Mouse (Mus musculus) hindbrain, embryonic 15.5 days (tissue): ENCODE results near the gene Sf3a3. TPM values are rescaled to one million over a fixed set of nuclear protein-coding genes. Genes with fewer than 3 reads are reported as not detected.
"Not testable (repeated sequence)": the region's sequence is repeated elsewhere in the genome, so short reads cannot be mapped to it uniquely, and the experiment has no call there.

Experiments
- ATAC-seq: fragments of 200-750 bp; cut with Nextera tagmentation; 2 replicates; pipeline ENCODE4 v1.8.0; 2017; ENCODE audit warnings: low read depth, moderate number of reproducible peaks, moderate TSS enrichment; ENCODE audit not compliant: low FRiP score
- H3K27ac ChIP-seq: fragments of 300-500 bp; sonication (generic); replicated peaks from 2 replicates; pipeline ENCODE4 v1.5.1; 2015; ENCODE audit warnings: mild to moderate bottlenecking, inconsistent platforms
- H3K27me3 ChIP-seq: fragments of 300-500 bp; sonication (generic); 2 replicates; pipeline ENCODE4 v1.6.1; 2015; ENCODE audit warnings: control low read depth, inconsistent platforms
- H3K36me3 ChIP-seq: fragments of 300-500 bp; sonication (generic); 2 replicates; pipeline ENCODE4 v1.6.1; 2015; ENCODE audit warnings: control low read depth, inconsistent platforms
- H3K4me1 ChIP-seq: fragments of 300-500 bp; sonication (generic); replicated peaks from 2 replicates; pipeline ENCODE4 v1.6.1; 2015; ENCODE audit warnings: control low read depth, inconsistent platforms
- H3K4me2 ChIP-seq: fragments of 300-500 bp; sonication (generic); 2 replicates; pipeline ENCODE4 v1.6.1; 2015; ENCODE audit warnings: moderate library complexity, mild to moderate bottlenecking, inconsistent platforms
- H3K4me3 ChIP-seq: fragments of 300-500 bp; sonication (generic); 2 replicates; pipeline ENCODE4 v1.5.1; 2015; ENCODE audit warnings: mild to moderate bottlenecking, inconsistent platforms
- H3K9ac ChIP-seq: fragments of 300-500 bp; sonication (generic); 2 replicates; pipeline ENCODE4 v1.6.1; 2015; ENCODE audit warnings: inconsistent platforms
- H3K9me3 ChIP-seq: fragments of 300-500 bp; sonication (generic); 2 replicates; pipeline ENCODE4 v1.6.1; 2016; ENCODE audit warnings: control low read depth, inconsistent platforms
- WGBS: fragments of 180-500 bp; shearing (Covaris S2); methylation state at CpG from one replicate; pipeline ENCODE4 v1.1.7; 2015; 5-methylcytosine and 5-hydroxymethylcytosine counted together
- polyA plus RNA-seq: library from polyadenylated mRNA; unstranded; fragments of >200 nt; fragmentation: Nextera tagmentation; extraction: Ambion mirVana; gene quantifications from 2 replicates; pipeline ENCODE4 v1.2.1, GENCODE M21; 2015

The Sf3a3 gene
- polyA plus RNA-seq, 1 experiment from 2014 or later, result 96.2 TPM

DNA sequence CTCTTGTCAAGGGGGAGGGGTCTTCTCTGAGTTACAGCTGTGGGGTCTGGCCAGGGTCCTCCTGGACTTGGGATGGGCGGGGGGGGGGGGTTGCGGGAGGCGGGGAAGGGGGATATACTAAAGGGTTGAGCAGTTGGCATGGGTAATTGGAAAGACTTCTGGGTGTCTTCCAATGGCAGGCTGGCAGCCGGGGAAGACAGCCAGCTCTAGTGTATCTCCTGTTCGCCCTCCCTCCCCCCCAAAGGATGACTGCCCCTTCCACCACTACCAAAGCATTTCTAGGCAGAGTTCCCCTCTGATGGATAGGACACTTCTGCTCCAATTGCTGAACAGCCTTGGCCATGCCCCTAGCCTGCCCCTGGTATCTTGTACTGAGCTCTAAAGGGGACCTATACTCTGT lies 12.7 kb upstream of the Sf3a3 start:
- H3K27me3 ChIP-seq, result peaks cover 18% of the 10 kb centered on the region
- no peak overlapping the region for H3K9ac ChIP-seq
- H3K9me3 ChIP-seq, result no peaks in the 10 kb centered on the region
- H3K4me3 ChIP-seq, result no peak overlapping the region
- 0 out of 2 replicates have a peak, but pooled peaks have one; percentile 25 for ATAC-seq
- no peak overlapping the region; the same call in 1 of the 2 replicates for H3K27ac ChIP-seq
- H3K4me2 ChIP-seq, result peak overlapping the region; percentile 97
- H3K4me1 ChIP-seq, result peaks cover 39% of the 10 kb centered on the region
- H3K36me3 ChIP-seq, result no peaks in the 10 kb centered on the region
- WGBS, result 59% methylated on average over 2 of the region's 5 CpGs

DNA sequence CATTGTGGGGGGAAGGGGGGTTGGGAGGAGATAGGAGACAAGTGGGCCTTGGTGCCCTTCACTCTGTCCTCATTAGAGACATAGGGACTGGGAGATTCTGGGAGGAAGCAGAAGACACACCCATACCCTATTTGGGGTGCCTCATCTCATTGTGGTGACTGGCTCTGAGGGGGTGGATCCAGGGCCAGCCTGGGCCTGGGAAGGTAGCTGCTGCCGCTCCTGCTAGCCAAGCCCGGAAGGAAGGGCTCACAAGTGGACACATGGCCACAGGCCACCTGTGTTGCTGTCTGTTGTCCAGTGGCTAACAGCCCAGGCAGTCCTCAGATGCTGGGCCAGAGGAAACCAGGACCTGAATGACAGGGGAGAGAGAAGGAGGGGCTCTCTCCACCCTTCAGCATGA lies 11.2 kb upstream of the Sf3a3 start:
- H3K9ac ChIP-seq, result no peak overlapping the region
- no peak overlapping the region for H3K4me2 ChIP-seq
- peaks cover 16% of the 10 kb centered on the region for H3K27me3 ChIP-seq
- H3K9me3 ChIP-seq, result no peaks in the 10 kb centered on the region
- H3K27ac ChIP-seq, result no peak overlapping the region
- no peak overlapping the region for H3K4me3 ChIP-seq
- 50% methylated on average over 2 of the region's 2 CpGs for WGBS
- H3K4me1 ChIP-seq, result peaks cover 40% of the 10 kb centered on the region
- no peak for ATAC-seq
- H3K36me3 ChIP-seq, result no peaks in the 10 kb centered on the region

DNA sequence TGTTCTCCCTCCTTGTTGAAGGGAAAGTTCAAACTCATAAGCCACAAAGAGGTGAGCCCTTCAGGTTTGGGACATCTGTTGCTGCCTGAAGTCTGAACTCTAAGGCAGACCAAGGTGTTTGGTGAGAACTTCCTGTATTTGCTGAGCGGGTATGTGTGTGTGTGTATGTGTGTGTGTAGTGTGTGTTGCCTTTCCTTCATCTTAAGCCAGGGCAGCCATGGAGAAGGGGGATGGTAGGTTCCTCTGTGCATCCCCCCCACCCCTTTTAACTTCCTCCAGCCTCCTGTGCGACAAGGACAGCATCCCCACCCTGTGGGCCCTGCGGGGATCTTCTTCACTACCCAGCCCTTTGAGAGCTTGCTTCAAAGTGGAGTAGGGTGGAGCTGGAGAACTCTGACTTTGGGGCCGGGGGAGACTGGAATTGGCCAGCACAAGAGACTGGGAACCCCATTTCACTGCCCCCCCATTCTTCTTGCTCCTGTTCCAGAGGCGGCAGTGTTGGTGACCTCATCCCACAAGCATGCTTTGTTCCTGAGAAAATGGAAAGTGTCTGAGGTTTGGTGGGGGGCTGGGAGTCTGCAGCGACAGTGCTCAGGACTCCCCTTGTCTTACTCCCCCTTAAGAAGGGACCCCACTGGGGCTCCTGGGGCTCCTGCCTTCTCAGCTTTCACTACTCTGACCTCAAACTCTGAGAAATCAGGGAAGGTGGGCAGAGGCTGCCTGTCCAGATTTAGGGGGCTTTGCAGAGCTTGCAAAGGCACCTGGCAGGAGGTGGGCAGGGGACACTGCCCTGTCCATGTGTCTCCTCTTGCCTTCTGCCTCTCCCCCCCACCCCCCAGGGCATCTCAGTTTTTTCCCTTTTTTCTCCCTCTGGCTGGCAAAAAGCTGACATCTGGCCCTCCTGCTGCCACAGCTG lies 10.4 kb upstream of the Sf3a3 start:
- Histone ChIP-seq H3K9me3 (no peaks in the 10 kb centered on the region), H3K27ac (peak overlapping the region; percentile 71), H3K36me3 (no peaks in the 10 kb centered on the region), H3K4me1 (peaks cover 47% of the 10 kb centered on the region), H3K9ac (no peak overlapping the region), H3K27me3 (peaks cover 15% of the 10 kb centered on the region), H3K4me2 (peak overlapping the region; percentile 15; the same call in 1 of the 2 replicates), H3K4me3 (no peak overlapping the region)
- 9% methylated on average over 6 of the region's 6 CpGs for WGBS
- no peak for ATAC-seq

DNA sequence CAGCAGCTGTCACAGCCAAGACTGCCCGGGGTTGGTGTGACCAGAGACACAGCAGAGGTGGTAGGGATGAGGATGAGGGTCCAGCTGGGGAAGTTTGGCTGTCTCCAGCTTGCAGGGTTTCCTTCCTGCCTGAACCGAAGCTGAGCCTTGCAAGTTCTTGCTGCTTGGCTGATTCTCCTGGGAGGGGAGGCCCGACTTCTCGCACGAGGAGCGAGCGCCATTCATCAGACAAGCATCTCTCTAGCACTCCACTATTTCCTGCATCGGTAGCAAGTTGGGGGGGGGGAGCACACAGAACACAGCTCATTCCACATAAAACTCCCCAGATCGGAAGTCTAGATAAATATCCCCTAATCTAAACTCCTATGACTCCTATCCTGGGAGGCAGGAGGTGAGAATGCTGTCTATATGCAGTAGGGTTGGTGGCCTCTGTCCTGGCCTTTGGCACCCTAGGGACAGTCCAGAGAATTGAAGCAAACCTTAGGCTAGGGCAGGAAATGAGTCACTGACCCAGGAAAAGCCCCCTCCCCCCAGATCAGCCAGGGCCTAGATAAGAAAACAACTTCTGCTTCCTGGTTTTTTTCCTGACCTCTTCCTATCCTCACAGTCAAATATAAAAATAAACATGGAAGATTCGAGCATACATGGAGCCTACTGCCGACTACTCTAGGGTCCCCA lies 9.6 kb upstream of the Sf3a3 start:
- Histone ChIP-seq H3K27me3 (peaks cover 17% of the 10 kb centered on the region), H3K36me3 (no peaks in the 10 kb centered on the region)
- no peak for ATAC-seq

DNA sequence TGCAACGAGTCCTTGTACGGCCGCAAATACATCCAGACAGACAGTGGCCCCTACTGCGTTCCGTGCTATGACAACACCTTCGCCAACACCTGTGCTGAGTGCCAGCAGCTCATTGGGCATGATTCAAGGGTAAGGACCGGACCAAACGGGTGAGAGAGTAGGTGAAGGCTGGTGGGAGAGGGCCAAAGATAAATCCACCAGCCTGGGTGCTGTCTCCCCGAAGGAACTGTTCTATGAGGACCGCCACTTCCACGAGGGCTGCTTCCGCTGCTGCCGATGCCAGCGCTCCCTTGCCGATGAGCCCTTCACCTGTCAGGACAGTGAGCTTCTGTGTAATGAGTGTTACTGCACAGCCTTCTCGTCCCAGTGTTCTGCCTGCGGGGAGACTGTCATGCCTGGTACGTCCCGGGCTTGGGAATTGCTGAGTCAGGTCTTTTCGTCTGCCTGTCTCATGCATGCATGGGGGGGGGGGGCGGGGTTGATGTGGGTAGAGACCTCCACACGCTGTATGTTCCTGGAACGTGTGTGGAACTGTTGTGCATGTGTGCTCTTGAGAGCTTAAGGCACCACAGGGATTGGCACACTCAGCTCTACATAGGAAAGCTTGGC lies 8.8 kb upstream of the Sf3a3 start:
- Histone ChIP-seq H3K4me2 (no peak overlapping the region), H3K9me3 (no peaks in the 10 kb centered on the region), H3K27me3 (peaks cover 22% of the 10 kb centered on the region), H3K4me1 (peaks cover 46% of the 10 kb centered on the region), H3K27ac (no peak overlapping the region), H3K4me3 (no peak overlapping the region), H3K36me3 (no peaks in the 10 kb centered on the region), H3K9ac (no peak overlapping the region)
- WGBS, result 81% methylated on average over 23 of the region's 23 CpGs
- no peak for ATAC-seq

More for the DNA sequence above, 9.6 kb upstream of the Sf3a3 start:
- Histone ChIP-seq H3K9me3 (no peaks in the 10 kb centered on the region), H3K27ac (peak overlapping the region; percentile 71), H3K9ac (no peak overlapping the region), H3K4me1 (peaks cover 49% of the 10 kb centered on the region), H3K4me3 (no peak overlapping the region), H3K4me2 (peak overlapping the region; percentile 15; the same call in 1 of the 2 replicates)
- 20% methylated on average over 11 of the region's 11 CpGs for WGBS

DNA sequence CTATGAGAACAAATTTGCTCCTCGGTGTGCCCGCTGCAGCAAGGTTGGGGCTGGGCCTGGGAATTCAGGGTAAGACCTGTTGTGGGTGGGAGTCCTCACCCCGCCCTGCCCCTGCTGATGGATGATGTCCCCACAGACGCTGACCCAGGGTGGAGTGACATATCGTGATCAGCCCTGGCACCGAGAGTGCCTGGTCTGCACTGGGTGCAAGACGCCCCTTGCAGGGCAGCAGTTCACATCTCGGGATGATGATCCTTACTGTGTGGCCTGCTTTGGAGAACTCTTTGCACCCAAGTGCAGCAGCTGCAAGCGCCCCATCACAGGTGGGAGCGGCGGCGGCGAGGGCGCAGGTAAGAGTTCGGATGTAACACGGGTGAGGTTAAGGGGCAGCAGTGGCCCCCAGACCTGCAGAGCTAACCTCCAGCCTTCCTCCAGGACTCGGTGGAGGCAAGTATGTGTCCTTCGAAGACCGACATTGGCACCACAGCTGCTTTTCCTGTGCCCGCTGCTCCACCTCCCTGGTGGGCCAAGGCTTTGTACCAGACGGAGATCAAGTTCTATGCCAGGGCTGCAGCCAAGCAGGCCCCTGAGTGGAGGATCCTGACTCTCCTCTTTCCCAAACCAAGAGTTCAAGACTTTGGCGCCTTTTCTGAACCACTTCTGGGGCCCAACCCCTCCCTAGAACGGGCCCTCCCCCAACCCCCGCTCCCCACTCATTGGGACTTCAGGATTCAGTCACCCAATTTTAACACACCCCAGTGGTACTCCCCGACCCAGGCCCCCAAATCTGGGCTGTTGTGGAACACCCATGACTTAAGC lies 7.0 kb upstream of the Sf3a3 start:
- WGBS, result 91% methylated on average over 25 of the region's 25 CpGs
- not testable (repeated sequence) for H3K4me3 ChIP-seq, H3K9me3 ChIP-seq, H3K36me3 ChIP-seq, H3K27ac ChIP-seq, ATAC-seq, H3K4me2 ChIP-seq, H3K9ac ChIP-seq
- Histone ChIP-seq H3K4me1 (peaks cover 32% of the 10 kb centered on the region), H3K27me3 (peaks cover 23% of the 10 kb centered on the region)

DNA sequence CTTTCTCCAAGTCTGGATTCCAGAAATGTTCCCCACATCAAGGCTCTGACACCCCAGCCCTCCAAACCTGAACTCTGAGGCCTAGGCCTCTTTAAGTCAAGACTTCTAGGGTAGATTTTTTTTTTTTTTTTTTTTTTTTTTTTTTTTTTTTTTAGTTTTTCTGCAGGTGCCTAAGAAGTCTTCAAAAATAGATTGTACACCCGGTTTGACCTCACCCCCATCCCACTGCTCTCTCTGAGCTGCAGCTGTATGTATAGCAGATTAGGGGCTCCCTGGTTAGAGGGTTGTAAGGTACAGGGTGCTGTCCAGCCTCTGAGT lies 6.4 kb upstream of the Sf3a3 start:
- 20% methylated on average over 1 of the region's 1 CpGs for WGBS
- peaks cover 23% of the 10 kb centered on the region for H3K27me3 ChIP-seq
- not testable (repeated sequence) for H3K4me3 ChIP-seq, H3K9me3 ChIP-seq, ATAC-seq, H3K9ac ChIP-seq, H3K36me3 ChIP-seq
- 0 out of 2 replicates have a peak overlapping the region, but pooled peaks have one; percentile 51 for H3K27ac ChIP-seq
- peaks cover 32% of the 10 kb centered on the region for H3K4me1 ChIP-seq
- peak overlapping the region; percentile 60; the same call in 1 of the 2 replicates for H3K4me2 ChIP-seq

DNA sequence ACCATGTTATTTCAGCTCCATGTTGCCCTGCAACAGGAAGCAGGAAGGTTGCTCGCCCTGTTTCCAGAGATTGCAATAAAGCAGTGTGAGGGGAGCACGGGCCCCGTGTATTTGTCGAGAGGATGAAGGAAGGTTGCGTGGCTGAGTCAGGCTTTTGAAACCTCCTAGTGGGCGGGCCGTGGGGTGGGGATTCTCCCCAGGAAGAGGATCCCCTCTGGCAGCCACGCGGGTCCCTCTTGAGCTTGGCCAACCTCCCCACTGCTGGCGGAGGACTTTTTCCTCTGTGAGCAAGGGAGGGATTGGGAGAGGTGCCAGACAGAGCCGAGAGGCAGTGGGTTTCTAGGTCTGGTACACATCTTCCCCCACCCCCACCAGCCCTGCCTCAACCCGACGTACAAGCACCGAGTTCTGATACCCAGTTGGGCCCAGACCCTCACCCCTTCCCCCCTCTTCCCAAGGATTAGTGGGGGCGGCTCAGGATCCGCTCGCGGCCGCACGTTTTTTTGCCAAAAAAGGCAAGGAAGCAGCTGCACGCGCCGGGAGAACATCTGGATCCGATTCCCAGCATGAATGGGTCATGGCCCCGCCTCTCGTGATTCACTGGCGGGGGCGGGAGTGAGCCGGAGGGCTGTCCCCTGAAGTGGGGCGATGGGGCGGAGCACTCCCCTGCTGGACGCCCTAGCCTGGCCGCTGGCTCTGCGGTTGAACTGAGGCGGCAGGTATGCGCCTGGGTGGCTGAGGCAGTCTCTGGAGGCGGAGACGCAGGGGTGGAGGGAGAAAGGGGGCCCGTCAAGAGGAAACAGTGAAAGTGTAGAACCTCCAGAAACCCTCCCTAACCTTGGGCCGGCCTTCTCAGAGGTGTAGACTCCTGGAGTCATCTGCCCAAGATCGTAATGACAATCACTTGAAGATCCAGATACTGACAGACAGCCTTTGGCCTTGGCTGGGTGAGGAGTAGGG lies 5.8 kb upstream of the Sf3a3 start:
- H3K9me3 ChIP-seq, result no peaks in the 10 kb centered on the region
- H3K4me2 ChIP-seq, result peak overlapping the region; percentile 60
- WGBS, result 2% methylated on average over 41 of the region's 41 CpGs
- 0 out of 2 replicates have a peak, but pooled peaks have one; percentile 21 for ATAC-seq
- H3K4me3 ChIP-seq, result peak overlapping the region; percentile 31
- peaks cover 21% of the 10 kb centered on the region for H3K27me3 ChIP-seq
- peaks cover 32% of the 10 kb centered on the region for H3K4me1 ChIP-seq
- 0 out of 2 replicates have a peak overlapping the region, but pooled peaks have one; percentile 34 for H3K9ac ChIP-seq
- H3K27ac ChIP-seq, result peak overlapping the region; percentile 51; the same call in 1 of the 2 replicates
- no peaks in the 10 kb centered on the region for H3K36me3 ChIP-seq

DNA sequence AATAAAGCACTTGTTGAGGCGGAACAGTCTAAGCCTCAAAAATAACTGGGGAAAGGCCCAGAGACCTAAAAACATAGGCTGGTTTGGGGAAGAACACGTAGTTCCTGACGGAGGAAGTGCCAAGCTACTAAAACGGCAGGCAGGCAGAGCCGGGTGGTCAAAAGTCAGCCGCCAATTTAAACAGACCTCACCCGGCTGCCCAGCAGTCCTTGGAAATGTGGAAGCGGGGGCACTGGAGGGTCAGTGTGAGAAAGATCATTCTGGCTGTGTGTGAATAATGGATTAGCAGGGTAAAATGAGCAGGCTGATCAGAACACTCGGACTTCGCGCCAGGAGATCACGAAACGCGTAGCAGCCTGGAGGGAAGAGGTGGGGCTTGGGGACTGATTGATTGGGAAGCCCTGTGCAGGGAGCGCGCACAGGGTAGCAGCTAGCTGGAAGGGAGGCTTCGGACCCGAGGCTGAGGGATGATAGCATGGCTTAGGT lies 4.6 kb upstream of the Sf3a3 start:
- H3K4me1 ChIP-seq, result peaks cover 26% of the 10 kb centered on the region
- no peaks in the 10 kb centered on the region for H3K36me3 ChIP-seq
- no peak overlapping the region; the same call in 1 of the 2 replicates for H3K27ac ChIP-seq
- H3K9ac ChIP-seq, result 0 out of 2 replicates have a peak overlapping the region, but pooled peaks have one; percentile 8
- ATAC-seq, result no peak
- no peaks in the 10 kb centered on the region for H3K9me3 ChIP-seq
- H3K4me3 ChIP-seq, result peak overlapping the region; percentile 11; the same call in 1 of the 2 replicates
- peaks cover 21% of the 10 kb centered on the region for H3K27me3 ChIP-seq
- H3K4me2 ChIP-seq, result peak overlapping the region; percentile 43
- 2% methylated on average over 18 of the region's 18 CpGs for WGBS

DNA sequence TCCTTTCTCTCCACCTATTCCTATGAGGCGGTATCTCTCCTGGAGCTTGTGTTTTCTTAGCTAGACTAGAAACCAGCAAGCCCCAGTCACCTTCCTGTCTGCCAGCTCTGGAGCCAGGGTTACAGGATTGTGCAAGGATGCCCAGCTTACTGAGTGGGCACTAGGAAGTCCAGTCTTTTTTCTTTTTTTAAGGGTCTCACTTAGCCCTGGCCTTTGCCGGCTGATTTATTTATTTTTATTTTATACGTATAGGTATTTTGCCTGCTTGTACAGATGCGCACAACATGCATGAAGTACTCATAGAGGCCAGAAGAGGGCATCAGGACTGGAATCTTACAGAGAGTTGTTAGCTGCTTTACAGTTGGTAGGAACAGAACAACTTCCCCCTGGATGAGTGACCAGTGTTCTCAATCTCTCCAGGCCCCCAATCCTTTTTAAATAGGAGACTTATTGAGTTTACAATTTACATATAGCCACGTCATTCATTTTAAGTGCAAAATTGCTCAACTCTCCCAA lies 3.7 kb upstream of the Sf3a3 start:
- H3K9ac ChIP-seq, result no peak overlapping the region
- WGBS, result 10% methylated on average over 5 of the region's 5 CpGs
- H3K27ac ChIP-seq, result no peak overlapping the region
- no peak overlapping the region for H3K4me3 ChIP-seq
- no peak overlapping the region for H3K4me2 ChIP-seq
- H3K4me1 ChIP-seq, result peaks cover 29% of the 10 kb centered on the region
- H3K9me3 ChIP-seq, result no peaks in the 10 kb centered on the region
- ATAC-seq, result no peak
- H3K36me3 ChIP-seq, result 0 out of 2 replicates have a peak, but pooled peaks cover 1% of the 10 kb centered on the region
- peaks cover 21% of the 10 kb centered on the region for H3K27me3 ChIP-seq
